Mouse (Mus musculus): ENCODE measurements around the gene Clec12b. TPM values are rescaled to one million over a fixed set of nuclear protein-coding genes. Genes with fewer than 3 reads are reported as not detected.
"Not testable (repeated sequence)": the region's sequence is repeated elsewhere in the genome, so short reads cannot be mapped to it uniquely, and the experiment has no call there.

Gene Clec12b
- total RNA-seq, 2 experiments from 2014 or later, result not detected

DNA sequence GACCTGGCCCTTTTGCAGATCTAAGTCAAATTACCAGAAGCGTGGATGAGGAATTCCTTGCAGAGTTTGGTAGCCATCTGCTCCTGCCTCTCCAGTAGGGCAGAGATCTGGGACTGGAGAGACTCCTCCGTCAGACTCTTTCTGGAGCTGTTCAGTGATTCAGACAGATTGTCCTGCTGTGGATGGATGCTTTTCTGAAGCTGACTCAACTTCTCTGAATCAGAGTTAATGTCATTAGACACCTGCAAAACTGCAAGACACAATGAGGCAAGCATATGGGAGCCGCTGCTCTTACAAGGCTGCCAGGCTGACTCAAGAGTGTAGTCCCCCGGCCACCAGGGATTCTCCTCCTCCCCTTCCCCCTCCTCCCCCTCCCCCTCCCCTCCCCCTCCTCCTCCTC lies 5.2 kb downstream of the Clec12b start:
- intact Hi-C loops (cut with DNase I), result no loop called here
- DNase-seq, result no peak

DNA sequence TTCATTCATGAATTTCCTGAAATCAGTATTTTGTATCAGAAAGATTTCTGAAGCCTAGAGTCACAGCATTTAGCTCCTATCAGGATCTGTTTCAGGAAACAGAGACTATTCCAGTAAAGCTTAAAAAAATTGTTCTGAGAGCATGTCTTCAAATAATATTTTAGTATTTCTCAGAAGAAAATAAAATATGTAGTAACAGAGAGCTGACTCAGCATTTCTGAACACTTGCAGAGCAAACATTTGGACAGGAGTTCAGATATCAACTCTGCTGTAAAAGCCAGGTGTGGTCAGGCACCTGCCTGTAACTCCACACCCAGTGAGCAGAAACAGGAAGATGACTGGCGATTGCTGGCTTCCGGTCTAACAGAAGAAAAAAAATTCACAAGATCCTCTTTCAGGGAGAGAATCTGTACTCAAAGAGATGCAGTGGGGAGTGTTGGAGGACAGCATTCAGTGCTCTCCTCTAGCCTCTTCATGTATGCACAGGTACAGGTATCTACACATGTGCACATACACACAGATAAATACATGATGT lies 10.7 kb downstream of the Clec12b start:
- DNase-seq, result no peak
- intact Hi-C loops (cut with DNase I), result no loop called here

DNA sequence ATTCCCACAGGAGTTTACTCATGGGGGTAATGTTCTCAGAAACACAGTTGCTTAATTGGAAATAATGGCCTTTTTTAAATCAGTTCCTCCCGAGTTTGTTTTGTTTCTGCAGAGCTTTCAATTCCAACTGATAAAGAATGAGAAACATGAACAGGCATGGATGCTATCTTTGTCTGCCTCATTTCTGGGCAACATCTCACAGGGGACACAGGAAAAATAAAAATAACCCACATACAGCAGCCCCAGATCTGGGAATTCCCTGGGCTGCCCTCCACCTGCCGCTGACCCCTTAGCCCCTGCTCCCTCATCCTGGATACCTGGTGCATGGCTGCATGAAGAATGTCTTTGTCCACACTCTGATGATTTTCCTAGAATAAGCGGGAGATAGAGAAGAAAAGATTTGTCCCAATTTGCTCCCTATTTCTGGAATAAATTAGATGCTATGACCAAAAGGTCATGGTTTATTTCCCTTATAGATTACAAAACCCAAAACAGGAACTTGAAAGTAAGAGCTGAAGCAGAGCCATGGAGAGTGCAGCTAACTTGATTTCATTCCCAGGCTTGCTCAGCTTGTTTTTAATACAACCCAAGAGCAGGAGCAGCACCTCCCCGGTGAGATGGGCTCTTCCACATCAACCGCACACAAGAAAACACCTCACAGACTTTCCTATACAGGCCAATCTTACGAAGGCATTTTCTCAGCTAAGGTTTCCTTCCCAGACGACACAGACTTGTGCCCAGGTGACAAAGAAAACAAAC lies 16.1 kb downstream of the Clec12b start:
- intact Hi-C loops (cut with DNase I), result loop anchor here (5.0 kb wide), 2 partner anchors 282 to 517 kb away; no protein-coding TSS in a partner anchor
- no peak for DNase-seq

DNA sequence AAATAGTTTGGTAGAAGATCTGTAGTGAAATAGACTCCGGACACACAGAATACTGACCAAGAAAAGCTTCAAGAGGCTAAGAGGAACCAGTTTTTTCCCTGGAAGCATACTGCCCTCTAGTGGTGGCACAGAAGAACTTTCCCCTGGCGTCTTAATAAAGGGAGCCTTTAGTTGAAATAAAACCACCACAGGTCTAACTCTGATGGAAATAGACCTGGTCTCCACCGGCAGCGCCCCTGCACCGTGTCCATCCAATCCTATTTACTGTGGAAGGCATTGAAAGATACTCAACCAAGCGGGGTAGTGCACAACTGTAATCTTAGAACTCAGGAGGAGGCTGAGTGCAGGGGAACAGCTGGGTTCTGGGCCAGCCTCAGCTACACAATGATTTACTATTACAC lies 19.7 kb downstream of the Clec12b start:
- DNase-seq, result no peak
- intact Hi-C loops (cut with DNase I), result loop anchor here (5.0 kb wide), 2 partner anchors 279 to 514 kb away; no protein-coding TSS in a partner anchor

DNA sequence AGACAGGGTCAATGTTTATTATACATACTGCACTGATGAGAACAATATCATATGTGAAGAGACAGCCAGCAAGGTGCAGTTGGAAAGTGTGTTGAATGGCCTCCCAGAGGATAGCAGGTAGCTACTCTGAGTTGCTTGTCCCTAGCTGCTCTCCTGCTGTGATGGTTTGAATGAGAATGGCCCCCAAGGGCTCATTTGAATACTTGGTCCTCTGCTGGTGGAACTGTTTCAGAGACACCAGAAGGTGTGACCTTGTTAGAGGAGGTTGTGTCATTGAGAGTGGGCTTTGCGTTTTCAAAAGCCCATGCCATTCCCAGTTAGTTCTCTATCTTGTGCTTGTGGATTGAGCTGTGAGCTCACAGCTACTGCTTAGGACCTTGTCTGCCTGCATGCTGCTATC lies 21.7 kb downstream of the Clec12b start:
- intact Hi-C loops (cut with DNase I), result no loop called here
- no peak for DNase-seq

DNA sequence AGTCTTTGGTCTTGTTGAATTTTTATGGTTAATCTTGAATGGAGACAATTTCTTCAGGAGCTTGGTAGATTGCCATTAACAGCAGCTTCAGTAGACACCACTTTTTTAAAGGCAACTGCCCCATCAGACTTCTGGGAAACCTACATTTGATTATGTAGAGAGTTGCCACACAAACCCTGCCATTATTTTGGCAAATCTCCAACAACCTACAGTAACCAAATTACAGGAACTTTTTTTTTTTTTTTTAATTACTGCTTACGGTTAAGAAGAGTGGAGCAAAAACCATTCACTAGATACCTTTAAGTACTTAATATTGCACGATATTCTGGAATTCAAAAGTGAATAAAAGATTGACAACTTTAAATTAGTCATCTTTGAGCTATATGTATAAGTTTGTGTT lies 26.2 kb downstream of the Clec12b start:
- intact Hi-C loops (cut with DNase I), result no loop called here

DNA sequence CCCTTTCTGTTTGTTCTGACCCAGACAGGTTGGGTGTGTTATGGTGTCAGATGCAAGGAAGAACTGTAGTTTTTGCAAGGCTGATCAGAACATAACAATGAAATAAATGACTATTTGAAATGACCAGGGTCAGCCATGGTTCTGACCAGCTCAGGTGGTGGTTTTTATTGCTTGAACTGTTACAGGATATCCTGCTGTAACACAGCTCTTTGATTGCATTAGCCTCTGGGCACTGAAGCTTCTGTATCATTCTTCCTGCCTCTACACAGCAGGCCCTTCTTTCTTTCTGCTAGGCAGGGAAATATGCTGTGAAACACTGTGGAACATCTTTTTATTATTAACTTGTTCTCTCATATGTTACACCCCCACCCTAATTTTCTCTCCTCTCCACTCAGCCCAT lies 29.2 kb downstream of the Clec12b start:
- DNase-seq, result no peak
- intact Hi-C loops (cut with DNase I), result no loop called here

More for the DNA sequence above, 26.2 kb downstream of the Clec12b start:
- DNase-seq, result no peak

DNA sequence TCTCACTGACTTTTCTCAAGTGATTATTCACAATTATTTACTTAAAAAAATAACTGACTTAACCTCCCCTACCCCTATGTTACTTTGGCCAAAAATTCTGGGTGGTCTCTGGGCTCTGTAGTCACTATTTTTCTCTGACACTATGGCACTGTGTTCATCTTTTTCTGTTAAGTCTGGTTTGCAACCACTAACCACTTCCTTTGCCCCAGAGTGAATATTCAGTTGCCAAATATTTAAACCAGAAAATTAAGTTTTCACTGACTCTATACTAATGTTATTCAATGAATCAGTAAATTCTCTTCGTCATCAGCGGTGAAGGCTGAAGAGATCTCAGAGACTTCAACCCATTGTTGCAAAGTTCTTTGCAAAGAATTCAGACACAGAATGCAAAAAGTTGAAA lies 29.9 kb downstream of the Clec12b start:
- DNase-seq, result no peak
- intact Hi-C loops (cut with DNase I), result no loop called here

DNA sequence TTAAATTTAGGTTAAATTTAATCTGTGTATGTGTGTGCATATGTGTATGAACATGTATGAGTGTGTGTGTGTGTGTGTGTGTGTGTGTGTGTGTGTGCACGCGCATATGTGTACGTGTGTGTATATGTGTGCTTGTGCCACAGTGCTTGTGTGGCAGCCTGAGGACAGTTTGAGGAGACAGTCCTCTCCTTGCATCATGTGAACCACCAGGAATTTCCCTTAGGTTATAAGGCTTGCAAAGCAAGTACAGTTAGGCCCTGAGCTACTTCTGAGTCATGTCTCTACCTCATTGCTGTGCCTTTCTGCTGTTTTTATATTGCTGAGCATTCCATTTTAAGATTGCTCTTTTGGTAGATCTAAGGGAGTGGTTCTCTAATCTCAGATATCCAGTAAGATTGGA lies 34.6 kb downstream of the Clec12b start:
- intact Hi-C loops (cut with DNase I), result no loop called here

DNA sequence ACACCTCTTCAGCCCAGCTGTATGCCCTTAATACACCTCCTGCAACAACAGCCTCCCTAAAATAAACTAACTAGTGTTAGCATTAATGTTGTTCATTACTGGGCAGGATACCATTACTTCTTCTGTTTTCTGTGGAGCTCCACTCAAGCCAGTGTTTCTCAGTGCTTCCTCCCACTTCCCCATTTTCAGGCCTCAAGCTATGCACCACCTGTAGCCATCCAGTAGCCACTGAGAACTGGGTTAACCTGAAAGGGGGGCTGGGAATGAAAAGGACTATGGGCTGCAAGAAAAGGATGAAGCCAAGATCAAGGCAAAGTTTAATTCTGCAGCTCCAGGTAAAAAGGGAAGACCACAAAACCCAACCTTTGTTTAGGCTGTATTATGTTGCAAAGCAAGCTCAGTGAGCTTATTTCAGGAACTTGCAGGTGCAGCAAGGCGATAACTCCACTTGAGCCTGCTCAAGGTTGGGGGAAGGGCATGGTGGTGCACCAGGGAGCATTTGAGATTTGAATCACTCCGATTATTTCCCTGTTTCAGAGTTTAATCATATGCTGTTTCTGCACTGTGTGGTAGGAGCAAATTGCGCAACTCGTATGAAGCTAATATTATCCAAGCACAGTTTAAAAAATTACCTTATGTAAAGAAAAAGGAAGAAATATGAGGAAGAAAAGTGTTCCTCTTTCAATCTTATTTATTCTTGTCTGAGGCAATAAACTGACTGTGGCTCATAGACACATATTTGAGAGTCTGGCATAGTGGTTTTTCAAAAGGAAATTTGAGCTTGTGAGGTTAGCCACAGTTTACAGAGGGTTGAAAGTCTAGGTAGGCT lies 35.9 kb downstream of the Clec12b start:
- DNase-seq, result no peak
- intact Hi-C loops (cut with DNase I), result no loop called here

More for the DNA sequence above, 34.6 kb downstream of the Clec12b start:
- DNase-seq, result no peak

DNA sequence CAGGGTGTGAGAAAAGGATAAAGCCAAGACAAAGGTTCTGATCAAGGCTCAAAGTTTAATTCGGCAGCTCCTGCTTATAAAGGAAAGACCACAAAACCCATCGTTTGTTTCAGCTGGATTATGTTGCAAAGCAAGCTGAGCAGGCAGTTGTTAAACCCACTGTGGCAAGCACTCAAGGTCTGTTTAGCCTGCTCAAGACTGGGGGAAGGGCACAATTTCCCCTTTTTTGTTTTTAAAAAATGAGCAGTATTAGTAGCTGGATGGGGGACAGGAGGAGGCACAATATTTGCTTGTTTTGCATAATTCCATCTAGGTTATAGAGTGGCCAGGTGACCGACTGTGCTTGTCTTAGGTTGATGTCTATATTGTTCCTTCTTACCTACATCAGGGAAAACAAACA lies 41.3 kb downstream of the Clec12b start:
- intact Hi-C loops (cut with DNase I), result no loop called here
- DNase-seq, result no peak

DNA sequence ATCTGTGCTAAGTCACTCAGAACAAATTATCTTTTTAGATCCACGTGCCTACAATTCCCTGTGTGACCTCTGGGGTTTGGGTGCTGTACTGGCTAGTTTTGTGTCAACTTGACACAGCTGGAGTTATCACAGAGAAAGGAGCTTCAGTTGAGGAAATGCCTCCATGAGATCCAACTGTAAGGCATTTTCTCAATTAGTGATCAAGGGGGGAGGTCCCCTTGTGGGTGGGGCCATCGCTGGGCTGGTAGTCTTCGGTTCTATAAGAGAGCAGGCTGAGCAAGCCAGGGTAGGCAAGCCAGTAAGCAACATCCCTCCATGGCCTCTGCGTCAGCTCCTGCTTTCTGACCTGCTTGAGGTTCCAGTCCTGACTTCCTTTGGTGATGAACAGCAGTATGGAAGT lies 43.3 kb downstream of the Clec12b start, which contains the start of gene Clec12a:
Gene Clec12a, plus strand, starts transcription at position 301 of the 400 bp plus-strand sequence.
- intact Hi-C loops (cut with DNase I); DNase-seq: not testable (repeated sequence)

DNA sequence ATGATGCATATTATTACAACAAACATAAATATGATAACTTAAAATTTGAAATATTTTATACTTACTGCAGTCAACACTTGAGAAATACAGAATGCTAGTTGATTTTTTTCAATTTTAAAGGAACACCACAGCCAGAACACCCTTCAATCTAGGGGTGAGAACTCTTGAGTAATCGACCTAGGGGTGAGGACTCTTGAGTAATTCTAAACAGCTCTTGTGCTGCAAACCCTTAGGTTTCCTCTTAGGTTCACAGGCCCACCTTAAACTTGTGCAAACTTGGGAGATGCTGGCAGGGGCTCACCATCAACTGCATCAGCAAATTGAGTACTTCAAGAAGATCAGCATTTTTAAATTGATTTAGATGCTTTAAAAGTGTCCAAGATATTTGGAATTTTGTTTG lies 47.9 kb downstream of the Clec12b start:
- no peak for DNase-seq
- intact Hi-C loops (cut with DNase I), result no loop called here

DNA sequence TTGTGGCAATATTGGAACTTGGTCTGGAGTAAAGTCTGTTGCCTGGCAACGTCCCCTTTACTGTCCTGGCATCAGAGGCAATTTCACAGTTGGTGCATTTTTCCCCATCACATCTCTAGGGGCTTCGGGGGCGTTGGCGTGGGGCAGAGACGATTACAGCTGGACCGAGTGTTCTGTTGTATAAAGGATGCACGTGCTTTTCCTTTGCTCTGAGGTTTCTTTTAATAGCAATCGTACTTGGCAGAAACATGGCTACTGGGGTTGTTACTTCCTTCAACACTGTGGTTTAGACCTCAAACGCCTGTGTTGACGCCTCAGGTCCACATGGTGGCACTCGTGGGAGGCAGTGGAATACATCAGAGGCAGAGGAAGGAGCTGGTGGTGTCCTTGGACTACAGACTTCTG lies 52.0 kb downstream of the Clec12b start:
- no peak for DNase-seq
- intact Hi-C loops (cut with DNase I), result no loop called here

DNA sequence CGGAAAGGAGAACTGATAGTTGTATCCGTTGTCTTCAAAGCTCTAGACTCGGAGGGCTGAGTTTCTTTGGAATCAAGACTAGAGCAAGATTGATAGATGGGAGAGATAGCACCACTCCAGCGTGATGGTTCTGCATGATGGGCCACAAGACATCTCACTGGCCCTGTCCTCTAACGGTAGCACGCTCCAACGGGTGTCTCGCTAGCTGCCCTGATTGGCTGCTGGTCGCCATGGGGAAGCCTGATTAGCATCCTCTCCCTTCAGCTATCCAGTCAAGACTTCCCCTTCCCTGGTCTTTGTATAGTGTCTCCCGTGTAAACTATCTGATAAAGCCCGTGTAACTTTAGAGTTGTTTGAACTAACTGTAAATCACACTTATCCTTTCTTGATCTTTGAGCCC lies 54.1 kb downstream of the Clec12b start, which contains the start of gene 4922502D21Rik:
Gene 4922502D21Rik, minus strand, starts transcription at position 187 of the 400 bp plus-strand sequence.
- intact Hi-C loops (cut with DNase I), result no loop called here
- DNase-seq, result no peak

DNA sequence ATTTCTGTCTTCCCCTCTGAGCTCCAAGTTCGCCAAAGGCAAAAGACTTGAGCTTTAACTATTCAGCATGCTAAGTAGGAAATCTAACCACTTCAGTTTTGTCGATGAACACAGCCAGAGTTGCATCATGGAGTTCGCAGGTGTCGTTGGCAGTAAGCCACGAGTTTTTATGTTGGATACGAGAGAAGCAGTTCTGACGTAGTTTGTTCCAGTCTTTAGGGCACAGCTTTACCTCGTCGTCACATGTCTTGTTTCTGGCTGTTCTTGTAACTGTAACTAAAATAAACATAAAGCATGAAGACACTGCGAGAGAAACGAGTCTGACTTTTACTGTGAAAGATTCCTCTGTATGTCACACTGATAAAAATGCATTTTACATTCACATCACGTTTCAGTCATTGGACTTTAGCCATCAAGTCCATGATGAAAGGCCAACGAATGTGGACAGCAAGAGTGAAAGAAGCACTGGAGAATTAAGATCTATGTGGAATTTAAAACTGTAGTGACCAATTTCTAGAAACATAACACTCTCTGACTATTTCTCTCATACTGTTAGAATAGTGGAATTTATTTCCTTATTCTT lies 59.0 kb downstream of the Clec12b start:
- no peak for DNase-seq
- intact Hi-C loops (cut with DNase I), result no loop called here

DNA sequence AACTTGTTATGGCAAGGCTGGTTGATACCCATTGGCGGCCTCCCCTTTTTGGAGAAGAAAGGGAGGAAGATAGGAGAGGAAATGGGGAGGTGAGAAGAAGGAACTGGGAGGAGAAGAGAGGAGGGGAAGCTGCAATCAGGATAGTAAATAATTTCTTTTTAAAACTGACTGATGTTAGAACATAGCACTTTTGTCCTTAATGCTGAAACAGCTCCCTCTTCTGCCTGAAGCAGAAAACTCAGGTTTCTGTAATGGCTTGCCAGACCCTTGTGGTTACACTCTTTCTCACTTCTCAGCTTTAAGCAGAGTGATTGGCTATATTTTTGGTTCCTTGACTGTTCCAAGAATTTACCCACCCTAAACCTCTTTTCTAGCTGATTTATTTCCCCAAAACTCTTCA lies 59.7 kb downstream of the Clec12b start:
- no peak for DNase-seq
- intact Hi-C loops (cut with DNase I), result no loop called here

Measured in gastrocnemius, postnatal 36 days (tissue).